7 mouse cellular contexts compared by ENCODE assay signal in genomic region chr6:88726252-88727211, GRCm38 (mm10). TPM values are rescaled to one million over a fixed set of nuclear protein-coding genes. Genes with fewer than 3 reads are reported as not detected.
DNase-seq lines count a peak whose midpoint lies in the region; ATAC-seq and TF ChIP-seq lines count a peak whose summit lies in the region.

No protein-coding gene starts in this region.

- no peak for ATAC-seq in limb, embryonic 12.5 days (ENCODE audit: insufficient number of reproducible peaks, insufficient read depth, low FRiP score, low TSS enrichment, low read depth)
- peak; percentile 71 for ATAC-seq in hindbrain, embryonic 16.5 days

- H3K9me3 ChIP-seq in limb, embryonic 12.5 days = no peaks in the 10 kb centered on the region
- H3K9me3 ChIP-seq in limb, embryonic 10.5 days (replicated peaks) = no peaks in the 10 kb centered on the region
- no peaks in the 10 kb centered on the region for H3K9me3 ChIP-seq in hindbrain, embryonic 16.5 days (ENCODE audit: control insufficient read depth, low read length)

- no peak for TF ChIP-seq POLR2A in small intestine, adult 2 months (IDR thresholded peaks at IDR 0.05; ENCODE audit: low read depth, low read length)

- no peaks in the 10 kb centered on the region for H3K36me3 ChIP-seq in limb, embryonic 12.5 days
- no peaks in the 10 kb centered on the region for H3K36me3 ChIP-seq in limb, embryonic 10.5 days
- H3K36me3 ChIP-seq in hindbrain, embryonic 16.5 days (ENCODE audit: control insufficient read depth, insufficient read depth, low read length) = no peaks in the 10 kb centered on the region
- H3K36me3 ChIP-seq in small intestine, adult 2 months (ENCODE audit: control insufficient read depth, insufficient read depth, low read length) = no peaks in the 10 kb centered on the region

- H3K27me3 ChIP-seq in limb, embryonic 12.5 days = peaks cover 57% of the 10 kb centered on the region
- H3K27me3 ChIP-seq in limb, embryonic 10.5 days (ENCODE audit: low read depth, poor library complexity, severe bottlenecking) = peaks cover 62% of the 10 kb centered on the region
- no peaks in the 10 kb centered on the region for H3K27me3 ChIP-seq in hindbrain, embryonic 16.5 days (replicated peaks; ENCODE audit: control insufficient read depth, insufficient read depth, low read length)
- peaks cover 4% of the 10 kb centered on the region; the same call in 1 of the 2 replicates for H3K27me3 ChIP-seq in small intestine, adult 2 months (ENCODE audit: control insufficient read depth, insufficient read depth, low read length)

- H3K4me1 ChIP-seq in limb, embryonic 12.5 days (replicated peaks) = 0 out of 2 replicates have a peak, but pooled peaks cover 4% of the 10 kb centered on the region
- H3K4me1 ChIP-seq in limb, embryonic 10.5 days = peaks cover 18% of the 10 kb centered on the region
- H3K4me1 ChIP-seq in hindbrain, embryonic 16.5 days (ENCODE audit: control insufficient read depth, insufficient read depth, low read depth, low read length) = peaks cover 11% of the 10 kb centered on the region; the same call in 1 of the 2 replicates
- H3K4me1 ChIP-seq in small intestine, adult 2 months (ENCODE audit: control insufficient read depth, insufficient read depth, insufficient read length, low read length) = peaks cover 14% of the 10 kb centered on the region; the same call in 1 of the 2 replicates

- no peak for DNase-seq in limb, embryonic 10.5 days (ENCODE audit: low spot score)
- DNase-seq in cerebellum, adult 8-10 months = peak; percentile 47
- peak; percentile 43 for DNase-seq in left cerebral cortex, adult 11 months (ENCODE audit: low spot score)
- DNase-seq in thymus, postnatal 36 days = no peak

- H3K4me2 ChIP-seq in limb, embryonic 12.5 days = 0 out of 2 replicates have a peak overlapping the region, but pooled peaks have one; percentile 1
- H3K4me2 ChIP-seq in hindbrain, embryonic 16.5 days (ENCODE audit: low read length) = peak overlapping the region; percentile 93

- H3K27ac ChIP-seq in limb, embryonic 12.5 days = no peak overlapping the region
- no peak overlapping the region for H3K27ac ChIP-seq in limb, embryonic 10.5 days
- peak overlapping the region; percentile 66 for H3K27ac ChIP-seq in hindbrain, embryonic 16.5 days (ENCODE audit: low read depth, low read length)
- peak overlapping the region; percentile 13; the same call in 1 of the 2 replicates for H3K27ac ChIP-seq in small intestine, adult 2 months (ENCODE audit: insufficient read depth, low read depth, low read length)

- H3K4me3 ChIP-seq in limb, embryonic 12.5 days (replicated peaks) = no peak overlapping the region
- no peak overlapping the region for H3K4me3 ChIP-seq in limb, embryonic 10.5 days
- peak overlapping the region; percentile 18 for H3K4me3 ChIP-seq in hindbrain, embryonic 16.5 days (ENCODE audit: low read length)
- peak overlapping the region; percentile 38 for H3K4me3 ChIP-seq in small intestine, adult 2 months (ENCODE audit: low read depth, low read length)

- no peak overlapping the region for H3K9ac ChIP-seq in limb, embryonic 12.5 days (replicated peaks)
- peak overlapping the region; percentile 26; the same call in 1 of the 2 replicates for H3K9ac ChIP-seq in hindbrain, embryonic 16.5 days (ENCODE audit: low read depth, low read length)

- no peak for TF ChIP-seq CTCF in small intestine, adult 2 months (IDR thresholded peaks at IDR 0.05; ENCODE audit: extremely low read depth, insufficient read length, insufficient replicate concordance, low read depth, low read length)

- 66% methylated on average over 9 of the region's 9 CpGs for WGBS in limb, embryonic 12.5 days
- 82% methylated on average over 9 of the region's 9 CpGs for WGBS in limb, embryonic 10.5 days
- 54% methylated on average over 9 of the region's 9 CpGs for WGBS in hindbrain, embryonic 16.5 days
- WGBS in small intestine, adult 2 months = 24% methylated on average over 9 of the region's 9 CpGs

RNA-seq across cellular contexts. Expression of gene Mgll, which starts 2.3 kb away (rescaled TPM):
- polyA plus RNA-seq in limb, embryonic 12.5 days (2016; fragmentation: Nextera tagmentation; extraction: Ambion mirVana) = 8.0 and 9.4 TPM in 2 replicates
- polyA plus RNA-seq in limb, embryonic 10.5 days (2016; fragmentation: Nextera tagmentation; extraction: Ambion mirVana) = 1.6 and 3.3 TPM in 2 replicates
- polyA plus RNA-seq in hindbrain, embryonic 16.5 days (2015; fragmentation: Nextera tagmentation; extraction: Ambion mirVana) = 79.1 and 96.8 TPM in 2 replicates
- polyA plus RNA-seq in small intestine, adult 2 months (2012; rRNA removed) = 25.4 and 29.5 TPM in 2 replicates

Comparison
In these comparisons a context has a peak if more than half of its experiments do, and no peak if none do; other contexts are left out.
1. H3K27ac ChIP-seq: peak in hindbrain, embryonic 16.5 days (single experiment) and small intestine, adult 2 months (single experiment); none in limb, embryonic 12.5 days (single experiment) and limb, embryonic 10.5 days (single experiment).
2. H3K4me3 ChIP-seq: peak in hindbrain, embryonic 16.5 days (single experiment) and small intestine, adult 2 months (single experiment); none in limb, embryonic 12.5 days (single experiment) and limb, embryonic 10.5 days (single experiment).
3. DNase-seq: peak in cerebellum, adult 8-10 months (single experiment) and left cerebral cortex, adult 11 months (single experiment); none in limb, embryonic 10.5 days (single experiment) and thymus, postnatal 36 days (0 of 2).